Mouse (Mus musculus) kidney, adult 2 months (tissue): ENCODE measurements around the gene Dpy19l1.

Source experiments
- CTCF ChIP-seq: fragments of 200-500 bp; conservative IDR thresholded peaks from 2 replicates; pipeline ENCODE4 v1.5.1; 2011; ENCODE audit warnings: low read depth, mild to moderate bottlenecking, control low read depth, low read length, moderate library complexity, mixed read lengths; ENCODE audit not compliant: insufficient read depth, insufficient read length
- POLR2A ChIP-seq: fragments of 200-500 bp; IDR thresholded peaks from one replicate; pipeline ENCODE4 v1.6.1; 2011; ENCODE audit warnings: low read depth, low read length, control low read depth

DNA sequence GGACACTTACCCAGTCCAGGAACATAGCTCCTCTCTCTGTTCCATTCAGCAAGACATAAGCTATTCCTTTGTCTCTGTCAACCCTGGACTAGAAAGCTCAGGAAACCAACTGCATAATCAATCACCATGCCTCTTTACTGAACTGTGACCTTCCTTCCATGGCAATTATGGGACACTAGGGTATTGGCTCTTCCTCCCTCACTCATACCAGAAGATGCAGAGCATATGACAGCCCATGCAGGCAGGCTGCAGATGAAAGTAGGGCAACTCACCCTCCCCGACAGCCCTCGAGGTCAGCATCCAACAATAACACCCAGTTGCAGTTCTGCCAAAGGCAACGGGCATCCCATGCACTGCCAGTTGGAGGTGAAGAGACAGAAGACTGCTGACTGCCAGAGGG lies 123.6 kb downstream of the Dpy19l1 start:
- TF ChIP-seq CTCF (no peak), POLR2A (no peak)
